Mouse (Mus musculus): Measurements from ENCODE around the gene Yaf2. TPM values are rescaled to one million over a fixed set of nuclear protein-coding genes. Genes with fewer than 3 reads are reported as not detected.
"Not testable (repeated sequence)": the region's sequence is repeated elsewhere in the genome, so short reads cannot be mapped to it uniquely, and the experiment has no call there.

The Yaf2 gene
- total RNA-seq (2021): 10 to 100 TPM; 90.2 to 92.9 TPM

DNA sequence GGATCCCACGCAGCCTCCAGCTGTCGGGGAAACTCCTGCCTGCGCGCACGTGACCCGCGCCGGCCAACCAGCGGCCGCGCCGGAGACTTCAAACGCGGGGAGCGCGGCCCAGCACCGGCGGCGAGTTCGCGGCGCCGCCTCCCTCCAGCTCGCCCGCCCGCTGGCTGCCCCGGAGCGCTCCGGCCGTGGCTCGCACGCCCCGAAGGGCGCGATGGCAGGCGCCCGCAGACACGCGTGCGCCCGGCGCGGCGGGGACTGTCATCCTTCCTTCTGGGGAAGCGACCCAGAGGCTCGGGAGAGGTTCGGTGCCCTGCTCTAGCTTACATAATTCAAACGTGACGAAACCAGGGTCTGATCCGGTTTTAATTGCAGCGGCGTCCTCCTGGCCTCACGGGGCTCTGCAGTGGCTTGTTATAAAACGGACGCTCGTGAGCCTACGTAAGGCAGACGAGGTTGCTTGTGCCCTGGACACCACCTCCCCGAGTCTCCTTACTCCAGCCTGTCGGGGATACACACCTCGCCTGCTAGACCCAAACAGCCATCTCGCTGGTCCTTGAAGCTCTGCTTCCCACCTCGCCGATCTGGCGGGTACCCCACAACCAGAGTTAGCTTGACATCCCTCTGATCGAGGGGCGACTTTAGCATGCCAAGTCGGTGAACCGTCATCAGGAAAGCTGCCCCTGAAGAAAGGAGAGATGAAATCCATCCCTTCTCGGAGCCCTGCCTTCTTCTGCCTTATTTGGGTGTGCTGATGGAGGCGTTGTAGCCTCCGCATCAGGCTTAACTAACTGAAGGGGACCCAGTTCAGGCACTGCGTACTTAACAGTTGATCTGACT is at the start of gene Yaf2:
Yaf2 (minus strand) TSS at position 11 of the 837 bp plus-strand sequence.
- DNase-seq (ENCODE audit: extremely low spot score in 1 of 2, low spot score in 1 of 2): peak; percentile 69

DNA sequence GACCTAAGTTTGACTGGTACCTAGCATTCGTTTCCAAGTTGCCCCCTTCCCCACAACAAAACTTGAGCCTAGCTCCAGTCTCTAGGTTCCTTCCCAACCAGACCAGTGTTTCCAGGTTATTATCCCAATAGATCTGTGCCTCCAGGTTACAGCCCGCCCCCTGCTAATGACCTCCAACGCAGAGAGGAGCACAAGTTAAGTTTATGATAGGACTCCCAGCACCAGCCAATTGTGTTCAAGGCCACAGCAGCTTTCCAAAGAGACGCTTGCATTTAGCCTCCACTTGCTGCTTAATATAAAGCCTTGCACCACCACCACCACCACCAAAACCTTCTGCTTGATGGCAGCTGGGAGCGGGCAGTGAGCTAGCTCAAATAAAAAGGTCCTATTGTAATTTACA is 44.6 kb upstream of the Yaf2 start:
- no peak for DNase-seq (ENCODE audit: extremely low spot score in 1 of 2, low spot score in 1 of 2)

DNA sequence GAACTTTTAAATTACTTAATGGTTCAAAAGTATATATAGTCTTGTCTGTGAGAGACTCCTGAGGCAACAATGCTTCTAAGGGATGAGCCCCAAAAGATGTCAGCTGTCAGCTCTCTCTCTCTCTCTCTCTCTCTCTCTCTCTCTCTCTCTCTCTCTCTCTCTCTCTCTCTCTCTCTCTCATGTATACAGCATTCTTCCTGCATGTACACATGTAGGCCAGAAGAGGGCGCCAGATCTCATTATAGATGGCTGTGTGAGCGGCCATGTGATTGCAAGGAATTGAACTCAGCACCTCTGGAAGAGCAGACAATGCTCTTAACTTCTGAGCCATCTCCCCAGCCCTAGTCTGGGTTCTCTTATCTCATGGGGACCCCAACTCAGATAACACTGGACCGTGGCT is 42.4 kb upstream of the Yaf2 start:
- DNase-seq (ENCODE audit: extremely low spot score in 1 of 2, low spot score in 1 of 2): no peak

DNA sequence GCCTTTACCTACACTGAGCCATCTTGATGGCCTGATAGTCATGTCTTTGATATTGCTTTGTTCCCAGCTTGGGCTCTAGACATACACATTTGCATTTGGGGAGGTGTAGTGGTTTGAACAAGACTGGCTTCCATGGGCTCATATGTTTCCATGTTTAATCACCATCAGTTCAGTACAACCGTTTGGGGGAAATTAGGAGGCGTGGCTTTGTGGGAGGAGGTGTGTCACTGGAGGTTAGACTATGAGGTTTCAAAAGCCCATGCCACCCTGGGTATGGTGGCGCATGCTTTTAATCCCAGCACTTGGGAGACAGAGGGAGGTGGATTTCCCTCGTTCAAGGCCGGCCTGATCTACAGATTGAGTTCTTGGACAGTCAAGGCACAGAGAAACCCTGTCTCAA is 39.0 kb upstream of the Yaf2 start:
- DNase-seq (ENCODE audit: extremely low spot score in 1 of 2, low spot score in 1 of 2): no peak

DNA sequence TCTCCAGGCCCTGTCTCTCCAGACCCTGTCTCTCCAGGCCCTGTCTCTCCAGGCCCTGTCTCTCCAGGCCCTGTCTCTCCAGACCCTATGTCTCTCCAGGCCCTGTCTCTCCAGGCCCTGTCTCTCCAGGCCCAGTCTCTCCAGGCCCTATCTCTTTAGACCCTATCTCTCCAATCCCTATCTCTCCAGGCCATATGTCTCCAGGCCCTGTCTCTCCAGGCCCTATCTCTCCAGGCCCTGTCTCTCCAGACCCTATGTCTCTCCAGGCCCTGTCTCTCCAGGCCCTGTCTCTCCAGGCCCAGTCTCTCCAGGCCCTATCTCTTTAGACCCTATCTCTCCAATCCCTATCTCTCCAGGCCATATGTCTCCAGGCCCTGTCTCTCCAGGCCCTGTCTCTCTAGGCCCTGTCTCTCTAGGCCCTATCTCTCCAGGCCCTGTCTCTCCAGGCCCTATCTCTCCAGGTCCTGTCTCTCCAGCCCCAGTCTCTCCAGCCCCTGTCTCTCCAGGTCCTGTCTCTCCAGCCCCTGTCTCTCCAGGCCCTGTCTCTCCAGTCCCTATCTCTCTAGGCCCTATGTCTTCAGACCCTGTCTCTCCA is 35.9 kb upstream of the Yaf2 start:
- not testable (repeated sequence) for DNase-seq (ENCODE audit: extremely low spot score in 1 of 2, low spot score in 1 of 2)

DNA sequence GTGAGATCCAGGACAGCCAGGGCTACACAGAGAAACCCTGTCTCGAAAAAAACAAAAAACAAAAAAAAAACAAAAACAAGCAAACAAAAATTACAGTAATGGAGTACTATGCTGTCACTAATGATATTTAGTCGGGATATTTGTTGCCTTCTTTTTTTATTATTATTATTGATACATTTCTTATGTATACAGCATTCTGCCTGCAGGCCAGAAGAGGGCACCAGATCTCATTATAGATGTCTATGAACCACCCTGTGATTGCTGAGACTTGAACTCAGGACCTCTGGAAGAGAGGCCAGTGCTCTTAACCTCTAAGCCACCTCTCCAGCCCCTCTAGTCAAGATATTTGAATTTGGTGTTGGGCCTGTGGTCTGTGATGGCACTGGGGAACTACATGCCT is 35.1 kb upstream of the Yaf2 start:
- DNase-seq (ENCODE audit: extremely low spot score in 1 of 2, low spot score in 1 of 2): no peak

DNA sequence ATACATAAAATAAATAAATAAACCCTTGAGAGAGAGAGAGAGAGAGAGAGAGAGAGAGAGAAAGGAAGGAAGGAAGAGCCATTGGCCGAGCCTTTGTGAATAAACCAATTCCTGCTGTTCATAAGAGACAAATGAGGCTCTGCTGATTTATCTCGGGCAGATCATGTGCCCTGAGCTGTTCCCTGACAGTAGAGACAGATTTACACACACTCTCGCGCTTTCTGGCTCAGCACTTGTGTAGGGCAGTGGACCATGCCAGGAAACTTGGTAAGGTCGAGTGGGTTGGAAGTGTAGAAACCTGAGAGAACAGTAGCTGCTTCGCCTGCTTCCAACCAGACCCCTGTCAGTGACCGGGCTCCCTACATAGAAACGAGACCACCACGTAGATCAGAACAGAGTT is 31.8 kb upstream of the Yaf2 start:
- DNase-seq (ENCODE audit: extremely low spot score in 1 of 2, low spot score in 1 of 2): no peak

DNA sequence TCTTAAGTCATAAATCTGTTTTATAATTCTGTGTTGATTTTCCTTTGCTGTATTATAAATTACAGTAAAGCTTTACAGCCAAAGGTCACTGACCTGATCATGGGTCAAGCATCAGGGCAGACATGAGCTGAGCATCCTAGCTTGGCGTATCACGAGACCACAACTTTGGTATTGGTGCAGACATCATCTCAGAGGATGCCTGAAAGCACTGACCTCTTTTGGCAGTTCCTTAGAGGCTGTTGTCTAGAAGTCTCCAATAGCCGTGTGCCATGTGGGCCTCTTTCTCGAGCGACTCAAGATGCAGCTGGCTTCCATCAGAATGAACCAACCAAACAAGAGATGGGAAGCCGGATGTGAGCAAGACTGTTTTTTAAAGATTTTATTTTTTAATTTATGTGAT is 28.8 kb upstream of the Yaf2 start:
- DNase-seq (ENCODE audit: extremely low spot score in 1 of 2, low spot score in 1 of 2): no peak

DNA sequence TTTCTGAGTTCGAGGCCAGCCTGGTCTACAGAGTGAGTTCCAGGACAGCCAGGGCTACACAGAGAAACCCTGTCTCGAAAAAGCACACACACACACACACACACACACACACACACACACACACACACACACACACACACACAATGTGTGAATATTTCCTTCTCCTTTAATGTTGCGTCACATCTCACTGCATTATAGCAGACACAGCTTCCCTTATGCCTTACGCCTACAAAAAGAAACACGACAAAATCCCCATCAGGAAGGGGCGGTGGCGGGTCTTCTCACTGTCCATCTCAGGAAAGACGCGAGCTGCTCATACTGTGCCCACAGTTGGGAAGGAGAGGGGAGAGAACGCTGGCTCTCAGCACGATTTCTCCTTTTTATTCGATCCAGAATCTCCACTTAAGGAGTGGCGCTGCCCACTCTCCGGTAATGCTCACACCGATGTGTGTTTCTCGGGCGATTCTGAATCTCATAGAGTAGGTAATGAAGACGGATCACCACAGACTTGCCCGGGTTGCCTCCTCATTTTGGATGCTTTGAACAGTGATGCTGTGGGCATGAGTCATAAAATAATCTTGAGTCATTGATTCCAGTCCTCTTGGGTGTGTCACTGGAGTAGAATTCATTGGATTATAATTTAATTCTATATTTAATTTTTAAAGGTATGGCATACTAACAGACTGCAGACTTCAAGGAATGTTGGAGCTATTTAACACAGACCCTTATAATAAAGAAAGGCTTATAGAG is 21.8 kb upstream of the Yaf2 start:
- DNase-seq (ENCODE audit: extremely low spot score in 1 of 2, low spot score in 1 of 2): no peak

DNA sequence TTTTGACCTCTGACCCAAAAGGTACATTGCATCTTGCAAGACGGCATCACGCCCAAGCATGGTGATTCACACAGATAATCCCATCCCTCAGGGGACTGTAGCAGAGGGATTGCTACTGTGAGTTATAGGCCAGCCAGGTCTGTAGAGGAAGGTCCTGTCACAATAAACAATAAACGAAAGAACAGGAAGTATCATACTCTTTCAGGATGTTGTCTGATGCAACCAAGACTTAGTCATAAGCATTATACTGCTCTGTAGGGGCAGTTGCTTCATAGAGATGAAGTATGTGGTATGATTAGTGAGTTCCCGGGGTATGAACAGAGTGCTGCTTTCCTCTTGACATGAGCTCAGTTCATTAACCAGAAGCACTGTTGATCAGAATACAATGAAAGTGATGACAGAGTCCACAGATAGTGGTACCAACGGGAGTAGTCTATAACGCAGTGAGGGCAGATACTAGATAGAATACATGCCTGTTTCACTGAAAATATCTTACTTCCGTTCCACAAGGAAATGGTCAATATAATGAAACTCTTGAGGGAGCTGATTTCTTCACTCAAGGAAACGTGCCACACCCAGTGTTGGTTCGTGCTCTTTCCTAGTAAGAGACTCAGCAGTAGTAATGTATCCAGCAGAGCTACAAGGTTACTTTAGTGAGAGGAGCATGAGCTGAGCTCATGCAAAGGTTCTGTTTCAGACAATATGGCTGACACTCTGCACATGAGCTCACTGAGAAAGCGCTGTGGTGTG is 4.1 kb upstream of the Yaf2 start:
- no peak for DNase-seq (ENCODE audit: extremely low spot score in 1 of 2, low spot score in 1 of 2)

DNA sequence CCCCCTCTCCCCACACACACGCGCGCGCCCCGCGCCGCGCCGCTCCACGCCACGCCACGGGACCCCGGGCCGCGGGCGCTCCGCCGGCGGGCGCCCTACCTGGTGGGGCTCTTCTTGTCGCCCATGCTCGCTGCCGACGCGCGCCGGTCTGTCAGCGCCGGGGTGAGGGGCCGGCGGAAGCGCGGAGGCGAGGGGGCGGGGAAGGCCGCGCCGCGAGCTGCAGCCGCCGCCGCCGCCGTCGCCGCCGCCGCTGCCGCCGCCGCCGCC is 144 bp downstream of the Yaf2 start:
- no peak for DNase-seq (ENCODE audit: extremely low spot score in 1 of 2, low spot score in 1 of 2)

DNA sequence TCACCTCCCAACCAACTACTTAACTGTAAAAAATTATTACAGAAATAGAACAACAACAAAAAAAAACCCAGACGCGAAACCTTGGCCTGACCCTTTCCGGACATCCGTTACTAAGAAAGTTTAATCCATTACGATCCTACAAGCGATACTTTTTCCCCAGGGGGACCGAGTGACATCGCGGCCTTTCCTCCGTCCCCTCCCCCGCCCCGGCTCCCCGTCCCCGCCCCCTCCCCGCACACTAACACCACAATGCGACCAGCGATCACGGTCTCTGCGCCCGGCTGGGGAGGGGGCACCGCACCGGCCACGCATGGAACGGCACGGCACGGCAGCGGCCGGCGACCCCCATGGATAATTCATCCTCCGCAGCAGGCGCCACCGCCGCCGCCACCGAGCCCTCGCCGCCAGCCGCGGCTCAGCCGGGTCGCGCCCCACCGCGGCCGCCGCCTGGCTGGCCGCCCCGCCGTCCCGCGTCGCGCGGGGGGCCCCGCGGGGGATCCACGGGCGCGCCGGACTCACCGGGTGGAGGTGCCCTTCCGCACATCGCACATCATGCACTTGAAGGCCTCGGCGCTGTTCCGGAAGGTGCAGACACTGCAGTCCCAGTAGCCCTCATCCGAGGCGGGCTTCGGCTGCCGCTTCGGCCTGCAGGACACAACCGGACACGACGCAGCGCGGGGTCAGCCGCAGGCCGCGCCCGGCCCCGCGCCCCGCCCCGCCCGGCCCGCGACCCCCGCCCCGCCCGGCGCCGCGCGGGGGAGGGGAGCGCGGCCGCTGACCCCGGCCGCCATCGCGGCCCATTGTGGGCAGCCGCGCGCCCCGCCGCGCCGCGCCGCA is 696 bp downstream of the Yaf2 start:
- peak; percentile 27 to 38 for DNase-seq (ENCODE audit: extremely low spot score in 1 of 2, low spot score in 1 of 2)

DNA sequence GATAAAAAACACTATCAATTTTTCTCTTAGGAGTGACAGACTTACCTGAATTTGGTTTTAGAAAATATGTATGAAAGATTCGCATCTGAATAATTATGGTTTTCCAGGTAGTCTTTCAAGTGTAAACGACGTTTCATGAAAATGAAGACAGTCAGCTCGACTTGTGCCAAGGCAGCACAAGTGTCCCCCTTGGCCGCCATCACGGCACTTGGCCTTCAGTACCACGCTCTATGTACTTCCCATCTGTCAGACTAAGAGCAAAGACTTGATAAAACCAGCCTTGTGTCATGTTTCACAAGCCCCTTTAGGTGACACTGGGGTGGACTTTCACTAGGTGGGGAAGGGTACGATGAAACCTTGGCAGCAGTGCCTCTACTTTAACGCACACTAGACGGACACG is 5.5 kb downstream of the Yaf2 start:
- DNase-seq (ENCODE audit: extremely low spot score in 1 of 2, low spot score in 1 of 2): no peak

DNA sequence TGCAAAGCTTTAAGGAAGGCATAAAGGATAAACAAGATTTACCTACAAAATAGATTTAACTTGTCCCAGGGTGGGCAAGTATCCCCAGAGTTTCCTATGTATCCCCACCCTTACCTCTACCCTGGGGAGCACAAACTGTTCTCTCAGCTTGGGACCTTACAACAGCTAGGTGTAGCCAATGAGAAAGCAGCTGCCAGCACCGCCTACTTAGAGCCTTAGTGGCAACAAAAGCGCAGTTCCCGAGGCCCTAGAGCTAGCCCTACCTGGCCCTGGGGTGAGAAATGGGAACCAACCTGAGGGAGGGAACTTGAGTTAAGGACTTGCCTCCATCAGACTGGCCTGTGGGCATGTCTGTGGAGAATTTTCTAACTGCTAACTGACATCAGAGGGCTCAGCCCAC is 9.5 kb downstream of the Yaf2 start:
- no peak for DNase-seq (ENCODE audit: extremely low spot score in 1 of 2, low spot score in 1 of 2)

DNA sequence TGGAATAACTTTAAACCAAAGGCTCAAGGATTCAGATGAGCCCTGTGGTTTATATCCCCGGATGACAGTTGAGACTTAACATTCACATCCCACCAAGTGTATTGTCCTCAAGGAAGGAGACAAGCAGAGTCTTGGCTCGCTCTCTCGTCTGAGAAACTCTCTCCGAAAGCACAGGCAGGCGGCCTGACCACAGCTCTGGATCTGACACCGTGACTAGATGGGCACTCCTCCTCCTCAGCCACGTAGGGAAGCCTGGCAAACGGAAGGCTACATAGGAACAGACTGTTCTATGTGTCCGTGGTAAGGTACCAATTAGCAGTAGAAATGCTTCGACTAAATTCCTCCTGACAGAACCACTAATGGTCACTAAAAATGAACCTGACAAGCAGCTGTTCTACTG is 10.1 kb downstream of the Yaf2 start:
- DNase-seq (ENCODE audit: extremely low spot score in 1 of 2, low spot score in 1 of 2): no peak

DNA sequence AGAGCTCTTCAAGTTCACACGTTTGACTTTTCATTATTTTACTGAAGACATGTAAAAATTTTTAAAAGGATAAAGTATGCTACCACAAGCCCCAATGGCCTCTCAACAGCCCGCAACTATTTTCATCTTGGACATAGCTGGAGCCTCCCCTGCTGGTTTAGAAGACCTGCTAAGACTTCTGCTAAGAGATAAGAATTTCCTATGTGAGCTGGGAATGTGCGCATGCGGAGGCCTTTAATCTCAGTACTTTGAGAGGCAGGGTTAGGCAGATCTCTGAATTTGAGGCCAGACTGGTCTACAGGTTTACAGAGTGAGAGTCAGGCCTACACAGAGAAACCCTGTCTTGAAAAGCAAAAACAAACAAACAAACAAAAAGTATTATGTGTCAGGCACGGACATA is 11.4 kb downstream of the Yaf2 start:
- no peak for DNase-seq (ENCODE audit: extremely low spot score in 1 of 2, low spot score in 1 of 2)

DNA sequence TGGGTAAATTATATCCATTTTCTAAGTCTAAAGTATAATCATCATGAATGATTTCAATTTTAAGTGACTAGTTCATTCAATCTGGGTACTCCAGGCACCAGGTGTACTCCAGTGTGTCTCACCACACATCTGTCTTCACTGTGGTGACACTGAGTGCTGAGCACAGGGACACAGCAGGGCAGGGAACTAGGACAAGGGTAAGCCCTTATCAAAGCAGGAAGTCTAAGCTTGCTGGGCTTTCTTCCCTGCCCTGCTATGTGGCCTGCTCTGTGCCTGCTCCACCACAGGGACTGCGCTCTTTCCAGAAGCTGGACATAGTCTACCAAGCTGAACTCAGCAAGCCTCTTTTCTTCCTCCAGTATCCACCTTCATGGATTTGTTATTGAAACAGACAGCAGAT is 18.0 kb downstream of the Yaf2 start:
- no peak for DNase-seq (ENCODE audit: extremely low spot score in 1 of 2, low spot score in 1 of 2)

DNA sequence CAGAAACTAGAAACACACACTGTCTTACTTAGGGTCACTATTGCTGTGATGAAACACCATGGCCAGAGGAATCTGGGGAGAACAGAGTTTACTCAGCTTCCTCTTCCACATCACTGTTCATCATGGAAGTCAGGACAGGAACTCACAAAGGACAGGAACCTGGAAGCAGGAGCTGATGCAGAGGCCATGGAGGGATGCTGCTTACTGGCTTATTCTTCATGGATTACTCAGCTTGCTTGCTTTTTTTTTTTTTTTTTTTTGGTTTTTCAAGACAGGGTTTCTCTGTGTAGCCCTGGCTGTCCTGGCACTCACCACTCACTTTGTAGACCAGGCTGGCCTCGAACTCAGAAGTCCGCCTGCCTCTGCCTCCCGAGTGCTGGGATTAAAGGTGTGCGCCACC is 26.4 kb downstream of the Yaf2 start:
- DNase-seq (ENCODE audit: extremely low spot score in 1 of 2, low spot score in 1 of 2): not testable (repeated sequence)

DNA sequence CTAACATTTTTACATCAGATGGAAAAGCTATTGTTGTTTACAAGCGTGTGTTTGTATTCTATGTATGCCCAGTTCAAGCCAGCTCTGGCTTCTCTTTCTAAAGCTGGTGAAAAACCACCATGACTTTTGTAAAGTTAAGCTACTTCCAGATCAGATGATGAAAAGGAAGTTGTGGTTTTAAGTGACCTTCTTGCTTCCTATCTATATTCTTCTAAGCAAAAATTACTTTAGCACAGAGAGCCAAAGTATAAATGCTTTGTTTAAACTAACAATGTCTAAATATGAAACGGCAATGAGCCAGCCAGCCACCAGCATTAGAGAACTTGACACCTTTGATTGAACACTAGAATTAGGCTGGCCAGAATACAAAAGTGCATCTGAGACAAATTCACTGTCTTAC is 38.5 kb downstream of the Yaf2 start:
- DNase-seq (ENCODE audit: extremely low spot score in 1 of 2, low spot score in 1 of 2): no peak

DNA sequence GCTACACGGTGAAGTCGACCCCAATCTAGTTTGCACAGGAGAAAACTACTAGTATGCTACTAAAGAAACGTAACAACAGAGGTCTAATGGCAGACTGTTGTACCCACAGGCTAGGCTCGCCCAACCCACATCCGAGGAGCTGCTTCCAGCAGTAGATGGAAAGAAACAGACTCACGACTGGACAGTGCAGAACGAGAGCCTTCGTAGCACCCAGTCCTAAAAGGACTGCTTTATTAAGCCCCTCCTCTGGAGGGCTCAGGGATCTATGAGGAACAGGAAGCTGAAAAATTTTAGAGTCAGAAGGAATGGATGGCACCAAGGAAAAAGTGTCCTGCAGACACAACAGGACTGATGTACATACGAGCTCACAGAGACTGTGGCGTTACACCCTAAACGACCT is 42.3 kb downstream of the Yaf2 start:
- DNase-seq (ENCODE audit: extremely low spot score in 1 of 2, low spot score in 1 of 2): no peak

Measured in layer of hippocampus, postnatal 25 days (tissue).